Mouse (Mus musculus) E14TG2a.4 (cell line): Measurements from ENCODE around the gene Utp11.

ENCODE experiments used
- CTCF ChIP-seq: conservative IDR thresholded peaks from 2 replicates; pipeline ENCODE4 v1.5.1; 2014; ENCODE audit warnings: low read length
- NANOG ChIP-seq: IDR thresholded peaks from 2 replicates; pipeline ENCODE4 v1.6.1; 2014; ENCODE audit warnings: borderline replicate concordance, low read length, mixed read lengths
- POU5F1 ChIP-seq: IDR thresholded peaks from 2 replicates; pipeline ENCODE4 v1.6.1; 2014; ENCODE audit warnings: low read length, borderline replicate concordance

DNA sequence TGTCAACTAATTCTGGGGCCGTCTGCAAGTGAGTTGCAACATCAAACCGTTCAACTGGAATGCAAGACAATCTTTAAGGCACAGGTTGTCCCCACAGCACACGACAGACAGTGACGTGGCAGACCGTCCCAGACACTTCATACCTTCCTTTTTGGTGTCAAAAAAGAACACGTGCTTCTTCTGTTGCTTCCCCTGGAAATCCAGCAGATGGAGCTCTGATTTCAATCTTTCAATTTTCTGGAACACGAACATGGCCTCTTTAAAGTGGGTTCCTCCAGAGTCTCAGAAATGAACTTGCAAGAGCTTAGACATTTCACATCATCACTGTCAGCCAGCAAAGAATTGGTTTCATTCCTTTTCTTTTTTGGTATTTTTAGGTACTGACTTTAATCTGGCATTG lies 11.1 kb downstream of the Utp11 start:
- TF ChIP-seq CTCF, result peak; percentile 38
- TF ChIP-seq NANOG, result no peak
- no peak for TF ChIP-seq POU5F1
